Mouse (Mus musculus): Measurements from ENCODE around the gene Emx2.
A peak's percentile ranks its signal among the peaks of the same experiment; 100 is the strongest.

GRCm38 (mm10) chr19:59453591-59453990 lies 4.6 kb upstream of the Emx2 start:
- peak; percentile 11; the same call in 1 of the 2 replicates for TF ChIP-seq CTCF (conservative IDR thresholded peaks at IDR 0.05; ENCODE audit: low read length)
- TF ChIP-seq POU5F1 (IDR thresholded peaks at IDR 0.05; ENCODE audit: borderline replicate concordance, low read length) = no peak

Measured in E14TG2a.4 (cell line).